Mouse (Mus musculus) Muller cell, postnatal 12 days (primary cell): ENCODE data around the gene Nf1.

ENCODE experiments used
- DNase-seq: peaks from one replicate; pipeline ENCODE4 v3.0.0-alpha.2; 2015; ENCODE audit errors: inconsistent ontology term

The Nf1 gene

GRCm38 (mm10) chr11:79460756-79461450 lies 121.4 kb downstream of the Nf1 start:
- no peak for DNase-seq

- no peak for DNase-seq
Measured at GRCm38 (mm10) chr11:79468097-79468496, 128.6 kb downstream of the Nf1 start.

- no peak for DNase-seq
Measured at GRCm38 (mm10) chr11:79483392-79483791, 143.9 kb downstream of the Nf1 start.

- no peak for DNase-seq
Measured at GRCm38 (mm10) chr11:79483876-79484528, 144.5 kb downstream of the Nf1 start.

- DNase-seq, result no peak
Measured at GRCm38 (mm10) chr11:79484721-79485120, 145.2 kb downstream of the Nf1 start.

GRCm38 (mm10) chr11:79494976-79495800 lies 155.7 kb downstream of the Nf1 start:
- peak; percentile 93 for DNase-seq

- peak; percentile 42 for DNase-seq
Measured at GRCm38 (mm10) chr11:79502917-79503316, 163.4 kb downstream of the Nf1 start.

GRCm38 (mm10) chr11:79503845-79504244 lies 164.4 kb downstream of the Nf1 start, which contains the start of gene Omg:
Gene Omg, minus strand, starts transcription at chr11:79504084.
- DNase-seq, result no peak

GRCm38 (mm10) chr11:79504506-79504905 lies 165.0 kb downstream of the Nf1 start:
- DNase-seq, result no peak

GRCm38 (mm10) chr11:79511970-79512369 lies 172.5 kb downstream of the Nf1 start:
- no peak for DNase-seq

- DNase-seq, result no peak
Measured at GRCm38 (mm10) chr11:79515331-79515730, 175.8 kb downstream of the Nf1 start.

GRCm38 (mm10) chr11:79515798-79516197 lies 176.3 kb downstream of the Nf1 start:
- DNase-seq, result no peak

- DNase-seq, result no peak
Measured at GRCm38 (mm10) chr11:79519299-79519698, 179.8 kb downstream of the Nf1 start.

- peak; percentile 37 for DNase-seq
Measured at GRCm38 (mm10) chr11:79519878-79520291, 180.4 kb downstream of the Nf1 start.

GRCm38 (mm10) chr11:79520772-79521171 lies 181.3 kb downstream of the Nf1 start:
- DNase-seq, result no peak

- DNase-seq, result no peak
Measured at GRCm38 (mm10) chr11:79521930-79522329, 182.4 kb downstream of the Nf1 start.

- no peak for DNase-seq
Measured at GRCm38 (mm10) chr11:79522944-79523343, 183.5 kb downstream of the Nf1 start.

- DNase-seq, result no peak
Measured at GRCm38 (mm10) chr11:79523560-79524309, 184.2 kb downstream of the Nf1 start, which contains the start of gene Evi2b. Gene Evi2b, minus strand, starts transcription at chr11:79523762.

- no peak for DNase-seq
Measured at GRCm38 (mm10) chr11:79524310-79524575, 184.8 kb downstream of the Nf1 start.

- no peak for DNase-seq
Measured at GRCm38 (mm10) chr11:79526549-79526948, 187.1 kb downstream of the Nf1 start.

- no peak for DNase-seq
Measured at GRCm38 (mm10) chr11:79527015-79527738, 187.7 kb downstream of the Nf1 start.
